Mouse (Mus musculus): ENCODE measurements around the gene Prkcz. TPM values are rescaled to one million over a fixed set of nuclear protein-coding genes. Genes with fewer than 3 reads are reported as not detected.

Gene Prkcz
- 15.4 TPM for polyA plus RNA-seq (2014; fragmentation: Illumina TruSeq; extraction: RNeasy Lipid Tissue Mini Kit (QIAGEN cat#74804); ENCODE audit: low read depth, low replicate concordance)

GRCm38 (mm10) chr4:155361303-155361791 lies at the start of gene Prkcz:
Gene Prkcz, minus strand, starts transcription at chr4:155361361.

GRCm38 (mm10) chr4:155409058-155409776 lies 48.1 kb upstream of the Prkcz start, which contains the start of gene Cfap74:
Gene Cfap74, plus strand, starts transcription at chr4:155409190.

GRCm38 (mm10) chr4:155397511-155398221 lies 36.5 kb upstream of the Prkcz start, which contains the start of gene Gabrd:
Gene Gabrd, minus strand, starts transcription at chr4:155398112.

GRCm38 (mm10) chr4:155249648-155250351 lies 111.4 kb downstream of the Prkcz start, which contains the start of gene Faap20:
Gene Faap20, plus strand, starts transcription at chr4:155249802.

DNA sequence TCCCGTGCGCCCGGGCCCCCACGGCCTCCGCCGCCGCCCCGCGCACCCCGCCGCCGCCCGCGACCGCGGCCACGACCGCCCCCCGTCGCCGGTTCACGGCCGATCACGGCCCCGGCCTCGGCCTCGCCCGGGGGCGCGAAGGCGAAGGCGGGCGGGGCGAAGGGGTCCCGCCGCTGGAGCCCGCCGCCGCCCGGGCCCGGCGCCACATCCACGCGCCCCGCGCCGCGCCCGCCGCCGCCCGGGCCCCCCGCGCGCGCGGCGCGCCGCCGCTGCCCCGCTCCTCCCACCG lies 138.7 kb downstream of the Prkcz start, which contains the start of gene Ski:
Ski (minus strand) TSS at position 41 of the 289 bp plus-strand sequence.

Other genes with a start within 250 kb of the Prkcz start
- 52.3 TPM for gene Ski, start 138.8 kb downstream of the Prkcz start, polyA plus RNA-seq (2014; fragmentation: Illumina TruSeq; extraction: RNeasy Lipid Tissue Mini Kit (QIAGEN cat#74804); ENCODE audit: low read depth, low replicate concordance)
- 0.50 TPM for gene Faap20, start 111.6 kb downstream of the Prkcz start, polyA plus RNA-seq (2014; fragmentation: Illumina TruSeq; extraction: RNeasy Lipid Tissue Mini Kit (QIAGEN cat#74804); ENCODE audit: low read depth, low replicate concordance)
- not detected for gene Gabrd, start 36.8 kb upstream of the Prkcz start, polyA plus RNA-seq (2014; fragmentation: Illumina TruSeq; extraction: RNeasy Lipid Tissue Mini Kit (QIAGEN cat#74804); ENCODE audit: low read depth, low replicate concordance)
- 0.66 TPM for gene Cfap74, start 47.8 kb upstream of the Prkcz start, polyA plus RNA-seq (2014; fragmentation: Illumina TruSeq; extraction: RNeasy Lipid Tissue Mini Kit (QIAGEN cat#74804); ENCODE audit: low read depth, low replicate concordance)
- not detected for gene Tmem52, start 107.8 kb upstream of the Prkcz start, polyA plus RNA-seq (2014; fragmentation: Illumina TruSeq; extraction: RNeasy Lipid Tissue Mini Kit (QIAGEN cat#74804); ENCODE audit: low read depth, low replicate concordance)
- 249 TPM for gene Gnb1, start 130.0 kb upstream of the Prkcz start, polyA plus RNA-seq (2014; fragmentation: Illumina TruSeq; extraction: RNeasy Lipid Tissue Mini Kit (QIAGEN cat#74804); ENCODE audit: low read depth, low replicate concordance)
- 60.5 TPM for gene Nadk, start 201.0 kb upstream of the Prkcz start, polyA plus RNA-seq (2014; fragmentation: Illumina TruSeq; extraction: RNeasy Lipid Tissue Mini Kit (QIAGEN cat#74804); ENCODE audit: low read depth, low replicate concordance)
- 12.6 TPM for gene Slc35e2, start 240.1 kb upstream of the Prkcz start, polyA plus RNA-seq (2014; fragmentation: Illumina TruSeq; extraction: RNeasy Lipid Tissue Mini Kit (QIAGEN cat#74804); ENCODE audit: low read depth, low replicate concordance)